Mouse (Mus musculus) liver, adult (tissue): Measurements from ENCODE around the gene Llgl1.

Experiments used
- GATA4 ChIP-seq: IDR thresholded peaks from 2 replicates; pipeline ENCODE4 v1.6.1; 2014; ENCODE audit warnings: mild to moderate bottlenecking, low read length; ENCODE audit not compliant: insufficient replicate concordance

The Llgl1 gene

DNA sequence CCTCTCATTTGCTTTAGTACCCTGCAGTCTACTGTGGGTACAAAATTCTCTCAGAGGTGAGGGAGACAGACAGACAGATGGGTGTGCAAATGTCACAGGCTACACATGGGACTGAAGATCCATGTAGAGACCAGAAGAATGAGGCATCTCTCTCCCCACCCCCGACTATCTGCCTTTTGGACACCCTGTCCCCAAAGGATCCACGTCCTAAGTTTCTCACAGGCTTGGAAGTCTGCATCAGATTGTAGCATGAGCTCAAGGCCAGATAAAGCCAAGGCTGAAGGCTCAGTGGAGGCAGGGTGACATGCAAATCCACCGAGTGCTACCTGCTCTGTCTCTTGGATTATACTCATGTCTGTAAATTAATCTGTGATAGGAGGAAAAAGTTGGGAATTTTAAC is 37.0 kb downstream of the Llgl1 start:
- TF ChIP-seq GATA4: no peak

DNA sequence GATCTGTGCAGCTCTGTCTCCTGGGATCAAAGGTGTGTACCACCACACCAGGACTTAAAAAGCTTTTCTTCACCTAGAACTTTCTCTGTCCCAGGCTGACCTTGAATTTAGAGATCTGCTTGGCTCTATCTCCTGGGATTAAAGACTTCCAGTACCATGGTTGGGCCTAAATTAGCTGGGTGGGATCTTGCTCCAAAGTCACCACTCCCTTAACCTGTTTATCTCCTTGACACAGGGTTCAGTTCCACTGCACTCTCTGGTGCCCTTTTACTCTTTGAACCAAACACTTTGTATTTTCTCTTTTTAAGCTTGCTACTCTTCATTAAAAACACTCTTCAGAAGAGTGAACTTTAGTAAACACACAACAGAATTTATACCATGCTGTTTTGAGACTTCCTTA is 37.9 kb downstream of the Llgl1 start:
- no peak for TF ChIP-seq GATA4

DNA sequence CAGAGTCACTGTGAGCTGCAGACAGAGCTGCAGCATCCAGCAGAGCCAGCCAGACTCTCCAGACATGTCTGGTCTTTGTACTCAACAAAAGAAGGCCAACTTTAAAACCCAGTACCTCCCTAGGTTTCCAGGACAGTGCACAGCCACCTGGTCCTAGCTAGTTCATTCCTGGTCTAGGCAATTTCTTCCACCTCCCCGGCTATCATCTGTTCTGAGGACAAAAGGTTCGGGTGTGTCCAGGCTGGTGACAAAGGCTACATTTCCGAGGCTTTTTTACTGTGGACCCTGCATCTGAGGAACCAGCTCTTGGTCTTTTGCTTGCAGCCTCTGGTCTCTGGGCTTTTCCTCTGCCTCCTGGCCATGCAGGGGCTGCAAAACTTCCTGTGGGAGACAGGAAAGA is 40.8 kb downstream of the Llgl1 start:
- no peak for TF ChIP-seq GATA4

DNA sequence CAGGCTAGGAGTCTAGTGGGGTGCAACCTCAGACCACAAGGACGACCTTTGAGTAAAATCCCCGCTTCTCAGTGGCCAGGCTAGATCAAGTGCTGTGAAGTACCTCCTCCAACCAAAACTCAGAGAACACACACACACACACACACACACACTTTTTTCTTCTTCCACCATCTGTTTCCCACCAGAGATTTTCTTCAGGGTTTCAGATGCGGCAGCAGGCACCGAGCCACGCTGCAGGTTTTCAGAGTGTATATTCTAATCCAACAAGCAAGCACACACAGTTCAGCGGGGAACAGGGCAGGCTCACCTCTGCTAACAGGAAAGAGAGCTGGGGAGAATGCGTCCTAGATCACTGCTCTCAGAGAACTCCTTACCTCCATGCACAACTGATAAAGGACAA is 56.0 kb downstream of the Llgl1 start:
- no peak for TF ChIP-seq GATA4

DNA sequence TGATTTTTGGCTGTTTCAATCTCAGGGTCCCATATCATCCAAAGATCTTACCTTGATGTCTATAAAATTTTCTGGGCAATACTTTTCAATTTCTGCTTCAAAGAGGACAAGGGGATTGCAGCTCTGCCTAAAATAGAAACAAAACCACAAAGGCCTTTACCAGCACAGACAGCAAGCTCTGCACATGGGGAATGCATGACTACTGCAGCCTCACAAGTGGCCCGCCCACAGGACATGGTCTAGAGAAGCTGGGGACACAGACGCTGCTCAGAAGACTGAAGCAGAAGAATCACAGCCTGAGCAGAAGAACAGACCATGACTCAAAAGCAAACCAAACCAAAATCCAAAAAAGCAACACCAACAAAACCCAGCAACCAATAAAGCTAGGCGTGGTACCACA is 62.2 kb downstream of the Llgl1 start:
- TF ChIP-seq GATA4: no peak
